Mouse (Mus musculus): Measurements from ENCODE around the gene Megf6. TPM values are rescaled to one million over a fixed set of nuclear protein-coding genes. Genes with fewer than 3 reads are reported as not detected.
A peak's percentile ranks its signal among the peaks of the same experiment; 100 is the strongest.

Gene Megf6
- polyA plus RNA-seq, 1 experiment from 2014 or later: 10.3 TPM

- H3K27me3 ChIP-seq (replicated peaks; ENCODE audit: control insufficient read depth, insufficient read depth, low read length): no peaks in the 10 kb centered on the region
- peaks cover 37% of the 10 kb centered on the region for H3K36me3 ChIP-seq (ENCODE audit: control insufficient read depth, insufficient read depth, low read length)
- H3K27ac ChIP-seq (ENCODE audit: low read depth, low read length): no peak overlapping the region
- H3K4me1 ChIP-seq (ENCODE audit: control insufficient read depth, insufficient read depth, low read depth, low read length): peaks cover 13% of the 10 kb centered on the region
- H3K4me3 ChIP-seq (ENCODE audit: low read length): no peak overlapping the region
- 82% methylated on average over 7 of the region's 7 CpGs for WGBS
- ATAC-seq: no peak
- H3K4me2 ChIP-seq (ENCODE audit: low read length): no peak overlapping the region
- H3K9me3 ChIP-seq (ENCODE audit: control insufficient read depth, low read length): no peaks in the 10 kb centered on the region
- no peak overlapping the region for H3K9ac ChIP-seq (ENCODE audit: low read depth, low read length)
Observed at GRCm38 (mm10) chr4:154156050-154156449, 14.5 kb upstream of the Megf6 start.

- 91% methylated on average over 14 of the region's 14 CpGs for WGBS
- ATAC-seq: no peak
- H3K4me1 ChIP-seq (ENCODE audit: control insufficient read depth, insufficient read depth, low read depth, low read length): peaks cover 19% of the 10 kb centered on the region
- H3K9me3 ChIP-seq (ENCODE audit: control insufficient read depth, low read length): no peaks in the 10 kb centered on the region
- no peaks in the 10 kb centered on the region for H3K27me3 ChIP-seq (replicated peaks; ENCODE audit: control insufficient read depth, insufficient read depth, low read length)
- no peak overlapping the region for H3K9ac ChIP-seq (ENCODE audit: low read depth, low read length)
- H3K36me3 ChIP-seq (ENCODE audit: control insufficient read depth, insufficient read depth, low read length): peaks cover 27% of the 10 kb centered on the region
- no peak overlapping the region for H3K4me3 ChIP-seq (ENCODE audit: low read length)
- H3K27ac ChIP-seq (ENCODE audit: low read depth, low read length): no peak overlapping the region
- no peak overlapping the region for H3K4me2 ChIP-seq (ENCODE audit: low read length)
Observed at GRCm38 (mm10) chr4:154157970-154158662, 12.4 kb upstream of the Megf6 start.

GRCm38 (mm10) chr4:154159002-154159401 is 11.5 kb upstream of the Megf6 start:
- Histone ChIP-seq H3K4me2 (ENCODE audit: low read length) (peak overlapping the region; percentile 59), H3K4me1 (ENCODE audit: control insufficient read depth, insufficient read depth, low read depth, low read length) (peaks cover 19% of the 10 kb centered on the region), H3K27ac (ENCODE audit: low read depth, low read length) (no peak overlapping the region), H3K9ac (ENCODE audit: low read depth, low read length) (no peak overlapping the region), H3K27me3 (replicated peaks; ENCODE audit: control insufficient read depth, insufficient read depth, low read length) (no peaks in the 10 kb centered on the region), H3K9me3 (ENCODE audit: control insufficient read depth, low read length) (no peaks in the 10 kb centered on the region), H3K4me3 (ENCODE audit: low read length) (peak overlapping the region; percentile 81), H3K36me3 (ENCODE audit: control insufficient read depth, insufficient read depth, low read length) (peaks cover 27% of the 10 kb centered on the region)
- WGBS: 10% methylated on average over 6 of the region's 6 CpGs
- peak; percentile 28; the same call in 1 of the 2 replicates for ATAC-seq

- WGBS: 2% methylated on average over 40 of the region's 47 CpGs
- peak overlapping the region; percentile 73 for H3K27ac ChIP-seq (ENCODE audit: low read depth, low read length)
- ATAC-seq: peak; percentile 74
Observed at GRCm38 (mm10) chr4:154159961-154160537, 10.5 kb upstream of the Megf6 start.

GRCm38 (mm10) chr4:154160538-154161390 is 9.8 kb upstream of the Megf6 start, which contains the start of gene Tprgl:
Tprgl (minus strand) TSS chr4:154160666.
- Histone ChIP-seq H3K4me2 (ENCODE audit: low read length) (peak within 1 kb of the TSS; percentile 67), H3K9ac (ENCODE audit: low read depth, low read length) (peak within 1 kb of the TSS; percentile 83), H3K4me3 (ENCODE audit: low read length) (peak within 1 kb of the TSS; percentile 81), H3K27ac (ENCODE audit: low read depth, low read length) (peak within 1 kb of the TSS; percentile 73), H3K4me1 (ENCODE audit: control insufficient read depth, insufficient read depth, low read depth, low read length) (peaks cover 19% of the 10 kb centered on the region), H3K27me3 (replicated peaks; ENCODE audit: control insufficient read depth, insufficient read depth, low read length) (no peaks in the 10 kb centered on the region), H3K9me3 (ENCODE audit: control insufficient read depth, low read length) (no peaks in the 10 kb centered on the region), H3K36me3 (ENCODE audit: control insufficient read depth, insufficient read depth, low read length) (peaks cover 27% of the 10 kb centered on the region)
- ATAC-seq: peak; percentile 97
- under 1% methylated on average over 44 of the region's 75 CpGs for WGBS

More at GRCm38 (mm10) chr4:154159961-154160537, 10.5 kb upstream of the Megf6 start:
- H3K4me2 ChIP-seq (ENCODE audit: low read length): peak overlapping the region; percentile 59
- H3K4me1 ChIP-seq (ENCODE audit: control insufficient read depth, insufficient read depth, low read depth, low read length): peaks cover 19% of the 10 kb centered on the region
- H3K36me3 ChIP-seq (ENCODE audit: control insufficient read depth, insufficient read depth, low read length): peaks cover 27% of the 10 kb centered on the region
- no peaks in the 10 kb centered on the region for H3K27me3 ChIP-seq (replicated peaks; ENCODE audit: control insufficient read depth, insufficient read depth, low read length)
- no peaks in the 10 kb centered on the region for H3K9me3 ChIP-seq (ENCODE audit: control insufficient read depth, low read length)
- H3K9ac ChIP-seq (ENCODE audit: low read depth, low read length): peak overlapping the region; percentile 81
- H3K4me3 ChIP-seq (ENCODE audit: low read length): peak overlapping the region; percentile 81

- H3K4me1 ChIP-seq (ENCODE audit: control insufficient read depth, insufficient read depth, low read depth, low read length): peaks cover 19% of the 10 kb centered on the region
- no peak for ATAC-seq
- H3K4me2 ChIP-seq (ENCODE audit: low read length): no peak overlapping the region
- H3K9me3 ChIP-seq (ENCODE audit: control insufficient read depth, low read length): no peaks in the 10 kb centered on the region
- H3K36me3 ChIP-seq (ENCODE audit: control insufficient read depth, insufficient read depth, low read length): peaks cover 4% of the 10 kb centered on the region
- no peaks in the 10 kb centered on the region; the same call in 1 of the 2 replicates for H3K27me3 ChIP-seq (replicated peaks; ENCODE audit: control insufficient read depth, insufficient read depth, low read length)
- no peak overlapping the region for H3K9ac ChIP-seq (ENCODE audit: low read depth, low read length)
- 16% methylated on average over 7 of the region's 7 CpGs for WGBS
- H3K27ac ChIP-seq (ENCODE audit: low read depth, low read length): no peak overlapping the region
- no peak overlapping the region for H3K4me3 ChIP-seq (ENCODE audit: low read length)
Observed at GRCm38 (mm10) chr4:154163296-154163695, 7.2 kb upstream of the Megf6 start.

GRCm38 (mm10) chr4:154167053-154167452 is 3.5 kb upstream of the Megf6 start:
- Histone ChIP-seq H3K27me3 (replicated peaks; ENCODE audit: control insufficient read depth, insufficient read depth, low read length) (peaks cover 25% of the 10 kb centered on the region), H3K9ac (ENCODE audit: low read depth, low read length) (no peak overlapping the region), H3K36me3 (ENCODE audit: control insufficient read depth, insufficient read depth, low read length) (no peaks in the 10 kb centered on the region), H3K4me2 (ENCODE audit: low read length) (no peak overlapping the region), H3K9me3 (ENCODE audit: control insufficient read depth, low read length) (no peaks in the 10 kb centered on the region), H3K4me1 (ENCODE audit: control insufficient read depth, insufficient read depth, low read depth, low read length) (peaks cover 16% of the 10 kb centered on the region), H3K4me3 (ENCODE audit: low read length) (no peak overlapping the region), H3K27ac (ENCODE audit: low read depth, low read length) (no peak overlapping the region)
- 29% methylated on average over 5 of the region's 5 CpGs for WGBS
- ATAC-seq: no peak

GRCm38 (mm10) chr4:154170021-154170420 is 509 bp upstream of the Megf6 start:
- WGBS: 1% methylated on average over 15 of the region's 15 CpGs
- H3K4me2 ChIP-seq (ENCODE audit: low read length): peak overlapping the region; percentile 97
- no peaks in the 10 kb centered on the region for H3K36me3 ChIP-seq (ENCODE audit: control insufficient read depth, insufficient read depth, low read length)
- ATAC-seq: no peak
- H3K9ac ChIP-seq (ENCODE audit: low read depth, low read length): peak overlapping the region; percentile 64
- H3K27ac ChIP-seq (ENCODE audit: low read depth, low read length): no peak overlapping the region
- H3K27me3 ChIP-seq (replicated peaks; ENCODE audit: control insufficient read depth, insufficient read depth, low read length): peaks cover 27% of the 10 kb centered on the region
- H3K9me3 ChIP-seq (ENCODE audit: control insufficient read depth, low read length): no peaks in the 10 kb centered on the region
- peaks cover 16% of the 10 kb centered on the region for H3K4me1 ChIP-seq (ENCODE audit: control insufficient read depth, insufficient read depth, low read depth, low read length)
- peak overlapping the region; percentile 53 for H3K4me3 ChIP-seq (ENCODE audit: low read length)
